Mouse (Mus musculus) adrenal gland, adult 8-10 months (tissue): ENCODE data around the gene Tmbim1. TPM values are rescaled to one million over a fixed set of nuclear protein-coding genes. Genes with fewer than 3 reads are reported as not detected.
"Not testable (repeated sequence)": the region's sequence is repeated elsewhere in the genome, so short reads cannot be mapped to it uniquely, and the experiment has no call there.

Experiments used
- DNase-seq: peaks from one replicate; pipeline ENCODE4 v3.0.0; 2022
- total RNA-seq, 4 experiments: library from RNA; stranded (reverse); gene quantifications; 2 replicates each; pipeline ENCODE4 v1.2.4; 2022

The Tmbim1 gene
- total RNA-seq, 4 experiments from 2014 or later: 123 to 136 (median 131) TPM

GRCm38 (mm10) chr1:74326916-74327315, 21.5 kb upstream of the Tmbim1 start:
- DNase-seq: not testable (repeated sequence)

- no peak for DNase-seq
Observed at GRCm38 (mm10) chr1:74321396-74321795, 16.0 kb upstream of the Tmbim1 start.

GRCm38 (mm10) chr1:74318711-74319110, 13.3 kb upstream of the Tmbim1 start:
- no peak for DNase-seq

- DNase-seq: no peak
Observed at GRCm38 (mm10) chr1:74316114-74316827, 10.8 kb upstream of the Tmbim1 start.

- DNase-seq: no peak
Observed at GRCm38 (mm10) chr1:74314796-74315195, 9.4 kb upstream of the Tmbim1 start.

GRCm38 (mm10) chr1:74313049-74313692, 7.7 kb upstream of the Tmbim1 start:
- DNase-seq: no peak

- no peak for DNase-seq
Observed at GRCm38 (mm10) chr1:74309767-74310166, 4.3 kb upstream of the Tmbim1 start.

GRCm38 (mm10) chr1:74308001-74308964, 2.9 kb upstream of the Tmbim1 start:
- no peak for DNase-seq

- DNase-seq: no peak
Observed at GRCm38 (mm10) chr1:74307146-74307545, 1.7 kb upstream of the Tmbim1 start.

GRCm38 (mm10) chr1:74304946-74305345, 476 bp downstream of the Tmbim1 start:
- no peak for DNase-seq

GRCm38 (mm10) chr1:74304339-74304790, 1.1 kb downstream of the Tmbim1 start:
- DNase-seq: no peak

- peak; percentile 74 for DNase-seq
Observed at GRCm38 (mm10) chr1:74303509-74304338, 1.7 kb downstream of the Tmbim1 start.

- no peak for DNase-seq
Observed at GRCm38 (mm10) chr1:74302835-74303234, 2.6 kb downstream of the Tmbim1 start.

- no peak for DNase-seq
Observed at GRCm38 (mm10) chr1:74302229-74302628, 3.2 kb downstream of the Tmbim1 start.

- DNase-seq: no peak
Observed at GRCm38 (mm10) chr1:74300347-74301110, 4.9 kb downstream of the Tmbim1 start.

- no peak for DNase-seq
Observed at GRCm38 (mm10) chr1:74298996-74299395, 6.4 kb downstream of the Tmbim1 start.

GRCm38 (mm10) chr1:74298157-74298750, 7.2 kb downstream of the Tmbim1 start:
- DNase-seq: no peak

GRCm38 (mm10) chr1:74297269-74297668, 8.2 kb downstream of the Tmbim1 start:
- peak; percentile 79 for DNase-seq

- DNase-seq: no peak
Observed at GRCm38 (mm10) chr1:74296477-74296876, 8.9 kb downstream of the Tmbim1 start.

GRCm38 (mm10) chr1:74295456-74296171, 9.8 kb downstream of the Tmbim1 start:
- peak; percentile 91 for DNase-seq
